Mouse (Mus musculus) neural tube, embryonic 11.5 days (tissue): ENCODE measurements around the gene Gnaz. TPM values are rescaled to one million over a fixed set of nuclear protein-coding genes. Genes with fewer than 3 reads are reported as not detected.

Experiments used
- ATAC-seq: fragments of 200-750 bp; cut with Nextera tagmentation; 2 replicates; pipeline ENCODE4 v1.8.0; 2017; ENCODE audit warnings: moderate number of reproducible peaks, mild to moderate bottlenecking, moderate TSS enrichment, moderate library complexity; ENCODE audit not compliant: insufficient read depth, low FRiP score, low TSS enrichment
- DNase-seq: peaks from one replicate; pipeline ENCODE4 v3.0.0-alpha.2; 2015; ENCODE audit warnings: low spot score
- H3K27ac ChIP-seq: fragments of 300-500 bp; sonication (generic); 2 replicates; pipeline ENCODE4 v1.5.1; 2014; ENCODE audit warnings: low read depth, mild to moderate bottlenecking, low read length
- H3K27me3 ChIP-seq: fragments of 300-500 bp; sonication (generic); 2 replicates; pipeline ENCODE4 v1.6.1; 2014; ENCODE audit warnings: mild to moderate bottlenecking, low read length, mixed read lengths; ENCODE audit not compliant: control insufficient read depth, insufficient read depth
- H3K36me3 ChIP-seq: fragments of 300-500 bp; sonication (generic); 2 replicates; pipeline ENCODE4 v1.6.1; 2014; ENCODE audit warnings: mild to moderate bottlenecking, low read length, moderate library complexity, mixed read lengths; ENCODE audit not compliant: control insufficient read depth, insufficient read depth
- H3K4me1 ChIP-seq: fragments of 300-500 bp; sonication (generic); 2 replicates; pipeline ENCODE4 v1.6.1; 2014; ENCODE audit warnings: low read length, mixed read lengths; ENCODE audit not compliant: control insufficient read depth, insufficient read depth
- H3K4me2 ChIP-seq: fragments of 300-500 bp; sonication (generic); 2 replicates; pipeline ENCODE4 v1.6.1; 2014; ENCODE audit warnings: low read depth, mild to moderate bottlenecking, moderate library complexity
- H3K4me3 ChIP-seq: fragments of 300-500 bp; sonication (generic); 2 replicates; pipeline ENCODE4 v1.5.1; 2014; ENCODE audit warnings: low read depth, low read length
- H3K9ac ChIP-seq: fragments of 300-500 bp; sonication (generic); 2 replicates; pipeline ENCODE4 v1.6.1; 2014; ENCODE audit warnings: mild to moderate bottlenecking, low read length
- H3K9me3 ChIP-seq: fragments of 300-500 bp; sonication (generic); 2 replicates; pipeline ENCODE4 v1.6.1; 2016; ENCODE audit warnings: low read length; ENCODE audit not compliant: control insufficient read depth
- WGBS: fragments of 180-500 bp; shearing (Covaris S2); extraction: QIAGEN DNeasy Blood & Tissue Kit; methylation state at CpG from one replicate; pipeline ENCODE4 v1.1.7; 2014; 5-methylcytosine and 5-hydroxymethylcytosine counted together
- polyA plus RNA-seq: library from polyadenylated mRNA; unstranded; fragments of >200 nt; fragmentation: Nextera tagmentation; extraction: Ambion mirVana; gene quantifications from 2 replicates; pipeline ENCODE4 v1.2.1, GENCODE M21; 2014

The Gnaz gene
- polyA plus RNA-seq, 1 experiment from 2014 or later, result 16.0 TPM

- H3K9ac ChIP-seq, result no peak overlapping the region
- WGBS, result 85% methylated on average over 3 of the region's 3 CpGs
- H3K9me3 ChIP-seq, result no peaks in the 10 kb centered on the region
These were observed 36.4 kb upstream of the Gnaz start for GRCm38 (mm10) chr10:74930541-74930940.

DNA sequence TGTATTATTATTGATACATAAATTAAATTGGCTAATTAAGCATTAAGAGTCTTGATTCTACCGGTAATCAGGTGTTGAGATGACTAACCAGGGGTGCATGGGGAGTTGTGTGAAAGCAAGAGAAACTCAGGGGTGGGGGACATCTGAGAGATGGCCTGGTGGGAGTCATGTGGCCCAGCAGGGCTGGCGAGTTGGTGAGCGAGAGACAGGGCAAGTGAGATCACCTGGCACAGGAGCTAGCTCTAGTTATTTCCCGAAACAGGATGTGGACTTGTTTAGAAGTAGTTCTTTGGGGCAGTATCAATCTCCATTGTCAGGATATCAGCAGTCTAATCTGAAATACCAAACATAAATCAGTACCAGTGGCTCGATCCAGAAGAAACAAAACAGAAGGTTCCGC is 35.3 kb upstream of the Gnaz start:
- 85% methylated on average over 6 of the region's 6 CpGs for WGBS
- no peaks in the 10 kb centered on the region for H3K36me3 ChIP-seq
- H3K27ac ChIP-seq, result no peak overlapping the region
- no peak overlapping the region for H3K4me2 ChIP-seq
- DNase-seq (no peak), ATAC-seq (no peak)
- H3K4me3 ChIP-seq, result no peak overlapping the region
- no peaks in the 10 kb centered on the region for H3K9me3 ChIP-seq
- no peaks in the 10 kb centered on the region for H3K27me3 ChIP-seq
- H3K4me1 ChIP-seq, result no peaks in the 10 kb centered on the region
- H3K9ac ChIP-seq, result no peak overlapping the region

More at GRCm38 (mm10) chr10:74930541-74930940, 36.4 kb upstream of the Gnaz start:
- Histone ChIP-seq H3K36me3 (no peaks in the 10 kb centered on the region), H3K4me1 (no peaks in the 10 kb centered on the region), H3K4me3 (no peak overlapping the region), H3K4me2 (no peak overlapping the region), H3K27ac (no peak overlapping the region), H3K27me3 (no peaks in the 10 kb centered on the region)
- DNase-seq (no peak), ATAC-seq (no peak)

- Histone ChIP-seq H3K4me1 (no peaks in the 10 kb centered on the region), H3K4me3 (no peak overlapping the region), H3K27me3 (no peaks in the 10 kb centered on the region), H3K9me3 (no peaks in the 10 kb centered on the region), H3K9ac (no peak overlapping the region), H3K36me3 (no peaks in the 10 kb centered on the region), H3K4me2 (no peak overlapping the region), H3K27ac (no peak overlapping the region)
- DNase-seq (no peak), ATAC-seq (no peak)
- WGBS, result 88% methylated on average over 6 of the region's 6 CpGs
These were observed 34.5 kb upstream of the Gnaz start for GRCm38 (mm10) chr10:74932487-74932886.

- 88% methylated on average over 19 of the region's 19 CpGs for WGBS
- Histone ChIP-seq H3K4me1 (no peaks in the 10 kb centered on the region), H3K27ac (no peak overlapping the region), H3K4me2 (no peak overlapping the region), H3K9me3 (no peaks in the 10 kb centered on the region), H3K36me3 (no peaks in the 10 kb centered on the region), H3K4me3 (no peak overlapping the region), H3K27me3 (no peaks in the 10 kb centered on the region), H3K9ac (no peak overlapping the region)
- DNase-seq (no peak), ATAC-seq (no peak)
These were observed 33.3 kb upstream of the Gnaz start for GRCm38 (mm10) chr10:74933548-74934190.

DNA sequence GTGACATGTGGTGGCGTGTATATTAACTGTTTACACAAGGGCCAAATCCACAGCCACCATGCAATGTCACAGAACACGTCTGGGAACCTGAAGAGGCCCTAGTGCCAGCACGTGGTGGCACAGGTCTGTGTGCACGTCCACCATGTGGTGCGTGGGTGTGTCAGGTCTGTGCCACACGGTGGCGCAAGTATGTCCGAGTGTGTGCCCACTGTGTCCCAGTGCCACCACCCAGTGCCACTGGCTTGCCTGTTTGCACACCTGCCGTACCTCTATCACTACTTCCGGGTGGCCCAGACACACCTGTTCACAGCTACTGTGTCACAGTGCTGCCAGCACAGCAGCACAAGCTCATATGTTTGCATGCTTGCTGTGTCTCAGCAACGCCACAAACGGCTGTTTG is 32.5 kb upstream of the Gnaz start:
- Histone ChIP-seq H3K4me2 (no peak overlapping the region), H3K27ac (no peak overlapping the region), H3K4me1 (no peaks in the 10 kb centered on the region), H3K27me3 (no peaks in the 10 kb centered on the region), H3K9ac (no peak overlapping the region), H3K4me3 (no peak overlapping the region), H3K36me3 (no peaks in the 10 kb centered on the region), H3K9me3 (no peaks in the 10 kb centered on the region)
- DNase-seq (no peak), ATAC-seq (no peak)
- 90% methylated on average over 12 of the region's 12 CpGs for WGBS

GRCm38 (mm10) chr10:74935016-74935415 is 32.0 kb upstream of the Gnaz start:
- no peaks in the 10 kb centered on the region for H3K4me1 ChIP-seq
- no peak overlapping the region for H3K9ac ChIP-seq
- H3K4me2 ChIP-seq, result no peak overlapping the region
- no peaks in the 10 kb centered on the region for H3K9me3 ChIP-seq
- H3K36me3 ChIP-seq, result no peaks in the 10 kb centered on the region
- no peaks in the 10 kb centered on the region for H3K27me3 ChIP-seq
- DNase-seq (no peak), ATAC-seq (no peak)
- H3K4me3 ChIP-seq, result no peak overlapping the region
- 38% methylated on average over 6 of the region's 6 CpGs for WGBS
- no peak overlapping the region for H3K27ac ChIP-seq

DNA sequence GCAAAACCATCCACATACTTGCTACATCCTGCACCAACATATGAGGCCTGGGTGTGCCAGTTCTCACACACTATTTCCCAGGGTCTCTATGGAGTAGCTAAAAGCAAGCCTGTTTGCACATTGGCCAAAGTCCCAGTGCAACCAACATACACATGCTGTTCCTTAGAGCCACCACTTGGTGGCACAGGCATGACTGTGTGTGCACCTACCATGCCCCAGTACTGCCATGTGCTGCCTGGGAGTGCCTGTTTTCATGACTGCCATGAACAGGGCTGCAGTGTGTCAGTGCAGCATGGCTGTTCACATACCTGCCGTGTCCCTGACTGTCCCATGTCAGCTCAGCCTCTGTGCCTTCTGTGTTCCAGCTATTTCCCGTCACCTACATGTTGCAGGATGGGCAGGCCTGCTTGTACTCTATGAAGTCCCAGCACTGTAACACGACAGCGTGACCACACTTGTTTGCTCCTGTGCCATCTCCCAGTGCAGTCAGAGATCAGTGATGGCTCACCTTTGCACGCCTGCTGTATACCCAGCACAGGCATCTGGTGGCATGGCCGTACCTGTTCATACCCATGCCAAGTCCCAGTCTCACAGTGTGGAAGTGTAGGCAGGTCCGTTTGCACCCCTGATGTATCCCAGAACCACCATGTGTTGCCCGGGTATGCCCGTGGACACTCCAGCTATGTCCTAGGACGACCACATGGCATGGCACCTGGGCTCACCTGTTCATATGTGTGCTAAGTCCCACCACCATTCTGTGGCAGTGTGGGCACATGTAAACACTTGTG is 29.8 kb upstream of the Gnaz start:
- peak; percentile 56 for ATAC-seq
- H3K36me3 ChIP-seq, result no peaks in the 10 kb centered on the region
- H3K27me3 ChIP-seq, result no peaks in the 10 kb centered on the region
- no peak overlapping the region for H3K27ac ChIP-seq
- peak; percentile 56 for DNase-seq
- 79% methylated on average over 10 of the region's 10 CpGs for WGBS
- H3K9me3 ChIP-seq, result no peaks in the 10 kb centered on the region
- H3K9ac ChIP-seq, result no peak overlapping the region
- no peak overlapping the region for H3K4me2 ChIP-seq
- H3K4me3 ChIP-seq, result no peak overlapping the region
- no peaks in the 10 kb centered on the region for H3K4me1 ChIP-seq

DNA sequence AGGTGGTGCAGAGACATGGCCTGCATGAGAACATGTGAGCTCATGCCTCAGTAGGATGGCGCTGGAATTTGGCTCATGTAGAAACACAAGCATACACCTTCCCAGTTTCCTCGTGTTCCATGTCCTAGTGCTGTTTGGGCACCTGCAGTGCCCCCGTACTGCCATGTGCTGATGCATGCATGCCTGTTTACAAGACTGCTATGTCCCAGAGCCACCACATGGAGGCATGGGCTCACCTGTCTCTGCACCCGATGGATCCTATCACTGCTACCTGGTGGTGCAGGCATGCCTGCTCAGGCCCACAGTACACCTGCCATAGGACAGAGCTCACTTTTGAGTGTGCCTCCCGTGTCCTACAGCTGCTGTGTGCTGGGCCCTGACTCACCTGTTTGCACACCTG is 28.6 kb upstream of the Gnaz start:
- DNase-seq (no peak), ATAC-seq (no peak)
- Histone ChIP-seq H3K4me1 (no peaks in the 10 kb centered on the region), H3K4me2 (no peak overlapping the region), H3K27me3 (no peaks in the 10 kb centered on the region), H3K9me3 (no peaks in the 10 kb centered on the region), H3K9ac (no peak overlapping the region), H3K36me3 (no peaks in the 10 kb centered on the region), H3K4me3 (no peak overlapping the region), H3K27ac (no peak overlapping the region)
- WGBS, result 64% methylated on average over 5 of the region's 5 CpGs

DNA sequence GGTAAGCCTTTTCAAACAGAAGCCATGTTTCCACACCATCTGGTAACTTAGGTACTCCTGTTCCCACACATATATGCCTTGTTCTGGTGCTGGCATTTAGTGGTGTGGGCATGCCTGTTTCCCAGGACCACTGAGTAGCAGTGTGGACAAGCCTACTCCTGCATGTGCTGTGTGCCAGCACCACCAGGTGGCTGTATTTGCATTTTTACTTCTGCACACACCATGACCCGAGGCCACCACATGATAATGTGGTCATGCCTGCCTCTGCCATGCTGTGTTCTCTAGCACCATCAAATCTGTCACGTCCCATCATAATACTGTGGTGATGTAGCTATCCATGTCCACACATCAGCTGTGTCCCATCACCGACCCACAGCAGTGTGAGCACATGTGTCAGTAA is 27.7 kb upstream of the Gnaz start:
- ATAC-seq (no peak), DNase-seq (no peak)
- H3K4me3 ChIP-seq, result no peak overlapping the region
- H3K9ac ChIP-seq, result no peak overlapping the region
- H3K36me3 ChIP-seq, result no peaks in the 10 kb centered on the region
- no peak overlapping the region for H3K27ac ChIP-seq
- H3K27me3 ChIP-seq, result no peaks in the 10 kb centered on the region
- no peak overlapping the region for H3K4me2 ChIP-seq
- no peaks in the 10 kb centered on the region for H3K4me1 ChIP-seq
- 71% methylated on average over 3 of the region's 3 CpGs for WGBS
- H3K9me3 ChIP-seq, result no peaks in the 10 kb centered on the region
